Mouse (Mus musculus): ENCODE measurements around the gene Nxn.

The Nxn gene

GRCm38 (mm10) chr11:76328522-76329290 lies 70.2 kb downstream of the Nxn start:
- DNase-seq = no peak

- DNase-seq = no peak
Measured at GRCm38 (mm10) chr11:76328084-76328483, 70.9 kb downstream of the Nxn start.

GRCm38 (mm10) chr11:76326672-76327071 lies 72.3 kb downstream of the Nxn start:
- no peak for DNase-seq

- DNase-seq = no peak
Measured at GRCm38 (mm10) chr11:76326051-76326450, 72.9 kb downstream of the Nxn start.

- no peak for DNase-seq
Measured at GRCm38 (mm10) chr11:76324801-76325200, 74.1 kb downstream of the Nxn start.

GRCm38 (mm10) chr11:76324207-76324606 lies 74.7 kb downstream of the Nxn start:
- no peak for DNase-seq

- DNase-seq = no peak
Measured at GRCm38 (mm10) chr11:76322939-76323338, 76.0 kb downstream of the Nxn start.

- DNase-seq = no peak
Measured at GRCm38 (mm10) chr11:76322081-76322480, 76.9 kb downstream of the Nxn start.

- DNase-seq = no peak
Measured at GRCm38 (mm10) chr11:76320475-76320874, 78.5 kb downstream of the Nxn start.

- no peak for DNase-seq
Measured at GRCm38 (mm10) chr11:76319714-76320435, 79.1 kb downstream of the Nxn start.

GRCm38 (mm10) chr11:76317904-76318303 lies 81.0 kb downstream of the Nxn start:
- DNase-seq = no peak

- no peak for DNase-seq
Measured at GRCm38 (mm10) chr11:76315785-76316444, 83.0 kb downstream of the Nxn start.

GRCm38 (mm10) chr11:76314741-76315140 lies 84.2 kb downstream of the Nxn start:
- no peak for DNase-seq

GRCm38 (mm10) chr11:76314140-76314539 lies 84.8 kb downstream of the Nxn start:
- no peak for DNase-seq

GRCm38 (mm10) chr11:76312805-76313204 lies 86.1 kb downstream of the Nxn start:
- DNase-seq = no peak

GRCm38 (mm10) chr11:76311224-76312000 lies 87.5 kb downstream of the Nxn start:
- DNase-seq = no peak

GRCm38 (mm10) chr11:76309868-76310267 lies 89.1 kb downstream of the Nxn start:
- no peak for DNase-seq

GRCm38 (mm10) chr11:76309072-76309471 lies 89.9 kb downstream of the Nxn start:
- no peak for DNase-seq

- no peak for DNase-seq
Measured at GRCm38 (mm10) chr11:76306769-76307168, 92.2 kb downstream of the Nxn start.

- no peak for DNase-seq
Measured at GRCm38 (mm10) chr11:76305571-76305970, 93.4 kb downstream of the Nxn start.

GRCm38 (mm10) chr11:76303368-76303767 lies 95.6 kb downstream of the Nxn start:
- no peak for DNase-seq

GRCm38 (mm10) chr11:76300862-76301261 lies 98.1 kb downstream of the Nxn start:
- DNase-seq = no peak

- no peak for DNase-seq
Measured at GRCm38 (mm10) chr11:76298457-76299000, 100.4 kb downstream of the Nxn start.

Data from kidney, postnatal 4 days (tissue).